Mouse (Mus musculus) forebrain, embryonic 15.5 days (tissue): Measurements from ENCODE around the gene Trank1. TPM values are rescaled to one million over a fixed set of nuclear protein-coding genes. Genes with fewer than 3 reads are reported as not detected.
A peak's percentile ranks its signal among the peaks of the same experiment; 100 is the strongest.

ENCODE experiments used
- ATAC-seq: fragments of 200-750 bp; cut with Nextera tagmentation; replicated peaks from 2 replicates; pipeline ENCODE4 v1.8.0; 2017; ENCODE audit warnings: mild to moderate bottlenecking, moderate TSS enrichment, moderate library complexity
- H3K27ac ChIP-seq: fragments of 300-500 bp; sonication (generic); replicated peaks from 2 replicates; pipeline ENCODE4 v1.5.1; 2015; ENCODE audit warnings: mild to moderate bottlenecking, inconsistent platforms
- H3K27me3 ChIP-seq: fragments of 300-500 bp; sonication (generic); 2 replicates; pipeline ENCODE4 v1.6.1; 2015; ENCODE audit warnings: inconsistent platforms
- H3K36me3 ChIP-seq: fragments of 300-500 bp; sonication (generic); 2 replicates; pipeline ENCODE4 v1.6.1; 2015; ENCODE audit warnings: mild to moderate bottlenecking, inconsistent platforms
- H3K4me1 ChIP-seq: fragments of 300-500 bp; sonication (generic); 2 replicates; pipeline ENCODE4 v1.6.1; 2015; ENCODE audit warnings: inconsistent platforms
- H3K4me2 ChIP-seq: fragments of 300-500 bp; sonication (generic); replicated peaks from 2 replicates; pipeline ENCODE4 v1.6.1; 2015; ENCODE audit warnings: mild to moderate bottlenecking, inconsistent platforms
- H3K4me3 ChIP-seq: fragments of 300-500 bp; sonication (generic); 2 replicates; pipeline ENCODE4 v1.5.1; 2015; ENCODE audit warnings: mild to moderate bottlenecking, inconsistent platforms
- H3K9ac ChIP-seq: fragments of 300-500 bp; sonication (generic); replicated peaks from 2 replicates; pipeline ENCODE4 v1.6.1; 2015; ENCODE audit warnings: mild to moderate bottlenecking, inconsistent platforms
- H3K9me3 ChIP-seq: fragments of 300-500 bp; sonication (generic); 2 replicates; pipeline ENCODE4 v1.6.1; 2016; ENCODE audit warnings: inconsistent platforms
- WGBS: fragments of 180-500 bp; shearing (Covaris S2); methylation state at CpG from one replicate; pipeline ENCODE4 v1.1.7; 2015; ENCODE audit warnings: mixed read lengths; 5-methylcytosine and 5-hydroxymethylcytosine counted together
- polyA plus RNA-seq: library from polyadenylated mRNA; unstranded; fragments of >200 nt; fragmentation: Nextera tagmentation; extraction: Ambion mirVana; gene quantifications from 2 replicates; pipeline ENCODE4 v1.2.1, GENCODE M21; 2015

Gene Trank1
- polyA plus RNA-seq, 1 experiment from 2014 or later = 7.8 TPM

DNA sequence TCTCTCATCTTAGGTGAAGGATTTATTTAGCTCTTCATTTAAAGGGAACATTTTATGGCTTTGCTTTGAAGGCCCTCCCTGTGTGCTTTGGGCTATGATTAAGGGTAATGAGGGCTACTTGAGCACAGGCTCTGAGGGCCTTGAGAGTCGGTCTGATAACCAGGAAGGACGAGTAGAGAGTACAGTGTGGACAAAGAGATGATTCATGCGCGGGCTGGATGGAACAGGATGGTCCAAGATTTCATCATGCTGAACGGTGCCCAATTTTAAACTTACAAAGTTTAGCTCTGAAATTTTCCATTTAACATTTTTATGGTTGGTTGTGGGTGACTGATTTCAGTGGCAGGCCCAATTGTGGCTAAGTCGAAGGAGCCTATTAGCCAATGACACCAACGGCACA, 5.4 kb upstream of the Trank1 start:
- Histone ChIP-seq H3K4me2 (no peak overlapping the region), H3K27ac (no peak overlapping the region), H3K9me3 (0 out of 2 replicates have a peak, but pooled peaks cover 2% of the 10 kb centered on the region), H3K9ac (no peak overlapping the region), H3K4me3 (no peak overlapping the region), H3K4me1 (no peaks in the 10 kb centered on the region), H3K27me3 (peaks cover 18% of the 10 kb centered on the region), H3K36me3 (no peaks in the 10 kb centered on the region)
- 91% methylated on average over 7 of the region's 7 CpGs for whole genome bisulfite sequencing
- no peak for ATAC-seq

DNA sequence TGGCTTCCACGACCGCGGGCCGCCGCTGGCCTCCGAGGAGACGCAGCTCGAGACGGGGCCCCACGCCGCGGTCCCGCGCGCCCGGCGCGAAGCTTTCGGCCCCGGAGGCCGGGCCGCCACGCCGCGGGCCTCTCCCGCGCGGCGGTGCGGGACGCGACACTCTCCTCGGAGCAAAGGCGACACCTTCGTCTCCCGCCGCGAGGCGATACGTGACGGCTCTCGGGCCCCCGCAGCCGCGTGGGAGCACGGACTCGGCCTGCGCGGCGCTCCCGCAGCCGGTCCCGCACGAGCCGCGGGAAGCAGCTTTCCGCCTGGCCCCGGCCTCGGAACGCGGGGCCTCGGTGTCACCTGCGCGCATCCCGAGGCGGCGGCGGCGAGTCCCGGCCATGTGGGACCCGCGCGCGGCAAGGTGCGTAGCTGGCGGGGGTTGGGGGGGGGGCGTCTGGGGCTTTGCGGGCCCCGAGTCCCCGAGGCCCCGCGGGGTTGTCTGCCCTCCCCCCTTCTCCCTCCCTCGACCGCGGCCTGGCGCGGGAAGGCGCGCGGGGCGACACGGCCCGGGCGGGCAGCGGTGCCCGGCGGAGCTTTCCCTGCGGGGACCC, 403 bp downstream of the Trank1 start:
- Histone ChIP-seq H3K4me1 (peaks cover 21% of the 10 kb centered on the region), H3K4me3 (peak overlapping the region; percentile 47), H3K4me2 (peak overlapping the region; percentile 84), H3K36me3 (no peaks in the 10 kb centered on the region), H3K27ac (no peak overlapping the region), H3K9me3 (0 out of 2 replicates have a peak, but pooled peaks cover 2% of the 10 kb centered on the region), H3K9ac (peak overlapping the region; percentile 47), H3K27me3 (peaks cover 44% of the 10 kb centered on the region)
- 3% methylated on average over 80 of the region's 98 CpGs for WGBS
- peak; percentile 56 for ATAC-seq

DNA sequence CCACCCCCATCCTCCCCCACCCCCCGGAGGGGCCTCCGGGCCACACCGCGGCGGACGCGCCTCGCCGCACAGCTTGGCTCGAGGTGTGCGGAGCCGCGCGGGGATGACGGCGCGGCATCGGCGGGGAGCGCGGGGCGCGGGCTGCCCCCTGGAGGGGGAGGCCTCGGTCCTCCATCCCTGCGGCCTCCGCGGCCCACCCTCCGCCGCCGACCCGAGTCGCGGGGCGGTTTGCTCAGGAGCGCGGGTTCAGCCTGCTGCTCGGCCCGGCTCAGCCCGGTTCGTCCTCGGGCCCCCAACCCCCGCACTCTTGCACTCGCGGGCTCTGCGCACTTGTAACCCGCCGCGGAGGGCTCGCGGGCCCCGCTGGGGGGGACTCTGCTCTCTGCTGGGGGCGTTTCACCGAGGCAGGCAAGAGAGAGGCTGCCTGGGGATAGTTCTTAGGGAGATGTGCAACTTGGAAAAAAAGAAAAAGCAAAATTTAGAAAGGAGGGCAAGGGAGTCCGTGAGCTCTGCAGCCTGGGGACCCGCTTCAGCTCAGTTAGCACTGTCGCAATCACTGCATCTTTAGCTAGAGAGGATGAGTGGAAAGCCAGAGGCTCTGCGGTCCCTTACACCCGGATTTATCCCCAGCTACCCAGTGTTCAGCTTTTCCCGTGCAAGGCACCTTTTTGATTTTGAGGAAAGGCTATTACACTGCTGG, 1.1 kb downstream of the Trank1 start:
- H3K9ac ChIP-seq = peak overlapping the region; percentile 47
- H3K4me2 ChIP-seq = peak overlapping the region; percentile 84
- H3K4me3 ChIP-seq = peak overlapping the region; percentile 47
- peaks cover 44% of the 10 kb centered on the region for H3K27me3 ChIP-seq
- 2% methylated on average over 53 of the region's 59 CpGs for WGBS
- H3K9me3 ChIP-seq = 0 out of 2 replicates have a peak, but pooled peaks cover 2% of the 10 kb centered on the region
- no peak overlapping the region for H3K27ac ChIP-seq
- H3K4me1 ChIP-seq = peaks cover 21% of the 10 kb centered on the region
- peak; percentile 67 for ATAC-seq
- no peaks in the 10 kb centered on the region for H3K36me3 ChIP-seq

DNA sequence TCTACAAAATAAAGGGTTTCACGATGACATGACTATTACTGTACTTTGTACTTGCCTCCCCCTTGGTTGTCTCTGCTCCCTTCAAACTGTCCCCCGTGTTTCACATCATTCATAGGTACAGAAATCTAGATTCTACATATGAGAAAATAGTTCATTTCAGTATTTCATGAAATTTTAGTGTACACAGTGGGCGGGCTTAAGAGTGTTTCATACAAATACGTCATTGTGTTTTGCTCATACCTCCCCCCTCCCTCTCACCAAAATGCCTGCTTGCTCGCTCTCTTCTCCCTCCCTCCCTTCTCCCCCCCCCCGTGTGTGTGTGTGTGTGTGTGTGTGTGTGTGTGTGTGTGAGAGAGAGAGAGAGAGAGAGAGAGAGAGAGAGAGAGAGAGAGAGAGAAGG, 1.8 kb downstream of the Trank1 start:
- H3K36me3 ChIP-seq = no peaks in the 10 kb centered on the region
- no peak overlapping the region for H3K9ac ChIP-seq
- H3K4me2 ChIP-seq = peak overlapping the region; percentile 84
- no peak for ATAC-seq
- peaks cover 21% of the 10 kb centered on the region for H3K4me1 ChIP-seq
- peaks cover 44% of the 10 kb centered on the region for H3K27me3 ChIP-seq
- 12% methylated on average over 5 of the region's 6 CpGs for WGBS
- H3K4me3 ChIP-seq = peak overlapping the region; percentile 47
- H3K27ac ChIP-seq = no peak overlapping the region
- H3K9me3 ChIP-seq = 0 out of 2 replicates have a peak, but pooled peaks cover 2% of the 10 kb centered on the region

DNA sequence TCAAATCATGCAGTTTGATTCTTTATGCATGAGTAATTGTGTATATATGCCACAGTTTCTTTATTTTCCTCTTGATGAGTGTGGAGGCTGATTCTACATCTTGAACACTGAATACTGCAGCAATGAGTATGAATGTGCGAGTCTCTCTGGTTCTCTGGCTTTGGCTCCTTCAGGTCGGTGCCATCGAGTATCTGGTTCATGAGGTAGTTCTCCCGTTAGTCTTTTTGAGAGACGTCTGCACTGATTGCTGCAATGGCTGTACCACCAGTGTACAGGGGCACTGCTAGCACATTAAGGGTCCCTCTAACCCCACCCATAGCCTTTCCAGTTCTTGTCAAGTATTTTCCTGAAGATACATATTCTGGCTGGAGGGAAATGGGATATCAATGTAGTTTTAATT, 2.3 kb downstream of the Trank1 start:
- Histone ChIP-seq H3K9me3 (0 out of 2 replicates have a peak, but pooled peaks cover 2% of the 10 kb centered on the region), H3K4me1 (peaks cover 21% of the 10 kb centered on the region), H3K4me2 (no peak overlapping the region), H3K27me3 (peaks cover 44% of the 10 kb centered on the region), H3K4me3 (no peak overlapping the region), H3K9ac (no peak overlapping the region), H3K27ac (no peak overlapping the region), H3K36me3 (no peaks in the 10 kb centered on the region)
- no peak for ATAC-seq
- 23% methylated on average over 5 of the region's 5 CpGs for WGBS

DNA sequence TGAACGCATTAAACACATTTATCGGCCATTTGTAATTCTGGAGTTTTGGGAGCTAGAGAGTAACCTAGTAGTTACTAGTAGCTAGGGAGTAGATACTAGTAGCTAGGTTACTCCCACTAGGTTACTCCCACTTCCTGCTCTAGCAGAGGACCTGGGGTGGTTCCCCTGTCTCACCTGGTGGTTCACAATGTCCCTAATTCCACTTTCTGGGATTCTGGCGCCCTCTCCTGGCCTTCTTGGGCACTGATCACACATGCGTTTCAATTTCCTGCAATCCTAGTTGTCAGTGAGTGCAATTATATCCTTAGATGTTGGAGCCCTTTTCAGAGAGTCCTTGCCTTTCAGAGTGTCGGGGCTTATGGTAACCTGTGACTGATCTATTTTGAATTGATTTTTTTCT, 2.7 kb downstream of the Trank1 start:
- Histone ChIP-seq H3K27me3 (peaks cover 43% of the 10 kb centered on the region), H3K4me3 (no peak overlapping the region), H3K9me3 (0 out of 2 replicates have a peak, but pooled peaks cover 2% of the 10 kb centered on the region), H3K4me2 (no peak overlapping the region), H3K36me3 (no peaks in the 10 kb centered on the region), H3K27ac (no peak overlapping the region), H3K4me1 (peaks cover 21% of the 10 kb centered on the region), H3K9ac (no peak overlapping the region)
- no peak for ATAC-seq
- 33% methylated on average over 5 of the region's 5 CpGs for WGBS

DNA sequence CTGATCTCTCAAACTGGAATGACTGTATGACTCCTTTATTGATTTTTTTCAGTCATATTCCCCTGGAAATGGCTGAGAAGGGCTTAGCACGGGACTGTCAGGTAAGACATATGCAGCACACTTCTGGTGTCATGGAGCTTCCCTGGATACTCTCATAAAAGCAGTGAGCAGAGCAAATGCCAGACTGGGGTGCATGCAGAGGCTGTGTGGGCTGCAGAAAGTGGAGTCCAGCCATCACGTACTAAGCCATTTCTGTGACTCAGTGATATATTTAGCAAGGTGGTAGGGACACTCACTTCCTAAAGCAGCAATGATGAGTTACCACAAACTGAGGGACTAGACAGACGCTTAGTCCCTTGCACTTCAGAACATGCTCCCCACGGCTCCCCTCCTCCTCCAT, 9.4 kb downstream of the Trank1 start:
- H3K9ac ChIP-seq = no peak overlapping the region
- H3K27me3 ChIP-seq = no peaks in the 10 kb centered on the region
- no peak overlapping the region for H3K27ac ChIP-seq
- no peaks in the 10 kb centered on the region for H3K4me1 ChIP-seq
- no peaks in the 10 kb centered on the region for H3K9me3 ChIP-seq
- no peak for ATAC-seq
- H3K4me3 ChIP-seq = no peak overlapping the region
- no peak overlapping the region for H3K4me2 ChIP-seq
- WGBS = 90% methylated on average over 4 of the region's 4 CpGs
- no peaks in the 10 kb centered on the region for H3K36me3 ChIP-seq

DNA sequence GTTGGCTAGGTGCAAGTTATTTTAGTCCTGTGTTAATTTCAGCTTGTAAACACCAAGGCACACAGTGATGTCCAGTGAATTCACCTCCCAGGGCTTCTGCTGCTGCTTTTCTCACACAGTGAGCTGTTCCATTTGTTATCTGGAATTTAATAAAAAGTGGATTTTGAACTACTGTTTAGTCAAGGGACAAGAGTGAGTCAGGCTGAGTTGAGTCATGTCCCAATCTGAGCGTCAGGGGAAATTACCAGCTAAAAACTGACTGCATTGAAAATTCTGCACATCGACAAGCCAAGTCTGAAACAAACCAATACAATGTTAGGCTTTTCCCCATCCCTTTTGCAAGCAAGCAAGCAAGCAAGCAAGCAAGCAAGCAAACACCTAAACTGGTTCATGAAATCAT, 13.3 kb downstream of the Trank1 start:
- no peak overlapping the region for H3K4me2 ChIP-seq
- H3K9ac ChIP-seq = no peak overlapping the region
- H3K4me3 ChIP-seq = no peak overlapping the region
- no peak overlapping the region for H3K27ac ChIP-seq
- H3K9me3 ChIP-seq = no peaks in the 10 kb centered on the region
- 90% methylated on average over 2 of the region's 2 CpGs for WGBS
- no peaks in the 10 kb centered on the region for H3K4me1 ChIP-seq
- no peaks in the 10 kb centered on the region for H3K36me3 ChIP-seq
- ATAC-seq = no peak
- no peaks in the 10 kb centered on the region for H3K27me3 ChIP-seq

DNA sequence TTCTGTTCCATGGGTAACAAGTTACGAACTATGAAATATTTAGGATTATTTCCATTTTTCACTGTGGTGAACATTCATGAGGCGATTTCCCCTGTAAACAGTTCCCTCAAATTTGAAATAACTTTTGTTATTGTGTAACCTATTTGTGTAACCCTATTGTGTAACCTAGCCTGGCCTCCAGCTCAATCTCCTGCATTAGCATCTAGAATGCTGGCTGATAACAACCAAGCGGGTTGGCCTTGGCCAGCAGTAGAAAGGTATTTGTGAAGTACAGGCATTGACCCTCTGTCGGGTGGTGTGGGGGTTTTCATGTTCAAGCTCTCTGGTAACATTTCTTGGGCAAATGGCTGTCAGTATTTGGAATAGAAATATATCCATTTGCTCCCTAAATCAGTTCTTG, 18.3 kb downstream of the Trank1 start:
- WGBS = 87% methylated on average over 4 of the region's 4 CpGs
- ATAC-seq = no peak

DNA sequence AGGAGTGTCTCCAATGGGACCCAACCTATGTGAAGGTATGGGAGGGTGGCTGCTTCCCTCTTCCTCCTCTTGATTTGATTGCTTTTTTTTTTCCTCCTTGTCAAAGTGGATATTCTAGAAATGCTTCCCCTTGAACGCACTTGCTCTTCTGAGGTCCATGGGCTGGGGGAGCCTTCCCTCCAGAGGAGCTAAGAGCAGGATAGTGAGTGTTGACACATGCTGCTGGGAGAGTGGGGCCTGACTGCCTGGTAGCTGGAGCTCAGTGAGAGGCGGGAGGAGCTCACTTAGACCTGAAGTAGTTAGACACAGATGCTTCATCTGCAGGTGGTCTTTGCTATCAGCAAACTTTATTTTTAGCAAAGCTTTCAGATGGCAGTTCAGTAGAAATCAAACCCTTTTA, 22.3 kb downstream of the Trank1 start:
- Histone ChIP-seq H3K4me3 (no peak overlapping the region), H3K4me1 (no peaks in the 10 kb centered on the region), H3K9me3 (no peaks in the 10 kb centered on the region), H3K27ac (no peak overlapping the region), H3K27me3 (no peaks in the 10 kb centered on the region), H3K36me3 (no peaks in the 10 kb centered on the region), H3K9ac (no peak overlapping the region), H3K4me2 (no peak overlapping the region)
- ATAC-seq = no peak
- 60% methylated on average over 2 of the region's 2 CpGs for WGBS

More for the DNA sequence above, 18.3 kb downstream of the Trank1 start:
- no peak overlapping the region for H3K27ac ChIP-seq
- no peak overlapping the region for H3K4me2 ChIP-seq
- H3K36me3 ChIP-seq = no peaks in the 10 kb centered on the region
- no peaks in the 10 kb centered on the region for H3K9me3 ChIP-seq
- H3K4me1 ChIP-seq = no peaks in the 10 kb centered on the region
- H3K9ac ChIP-seq = no peak overlapping the region
- no peak overlapping the region for H3K4me3 ChIP-seq
- H3K27me3 ChIP-seq = no peaks in the 10 kb centered on the region

DNA sequence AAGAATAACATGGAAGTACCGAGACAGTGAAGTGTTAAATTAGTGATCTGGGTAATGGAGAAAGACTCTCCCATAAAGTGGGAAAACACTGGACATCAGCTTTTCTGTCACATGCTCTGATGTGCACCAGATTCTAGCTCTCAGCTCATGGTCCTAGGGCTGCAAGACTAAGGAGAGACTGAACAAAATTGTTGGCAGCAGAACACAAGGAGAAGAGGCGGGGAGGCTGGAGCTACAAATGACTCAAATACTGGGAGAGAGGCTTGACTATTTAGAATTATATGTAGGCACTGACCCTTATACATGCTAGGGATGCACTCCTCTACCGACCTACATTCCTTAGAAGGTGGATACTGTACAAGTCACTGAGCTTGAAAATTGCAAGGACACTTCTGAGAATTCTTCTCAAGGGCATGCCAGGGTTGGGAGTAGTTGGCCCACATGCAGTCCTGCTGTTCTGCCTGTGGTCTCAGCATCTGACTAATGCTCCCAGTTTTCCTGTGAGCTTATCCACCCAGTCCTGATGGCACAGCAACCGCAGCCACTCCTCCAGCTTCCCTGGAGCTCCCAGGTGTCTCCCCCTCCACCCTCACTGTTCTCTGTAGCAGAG, 23.1 kb downstream of the Trank1 start:
- Histone ChIP-seq H3K27me3 (no peaks in the 10 kb centered on the region), H3K4me2 (no peak overlapping the region), H3K9ac (no peak overlapping the region), H3K27ac (no peak overlapping the region), H3K4me3 (no peak overlapping the region), H3K4me1 (no peaks in the 10 kb centered on the region), H3K9me3 (no peaks in the 10 kb centered on the region), H3K36me3 (no peaks in the 10 kb centered on the region)
- ATAC-seq = no peak
- 71% methylated on average over 4 of the region's 4 CpGs for WGBS

DNA sequence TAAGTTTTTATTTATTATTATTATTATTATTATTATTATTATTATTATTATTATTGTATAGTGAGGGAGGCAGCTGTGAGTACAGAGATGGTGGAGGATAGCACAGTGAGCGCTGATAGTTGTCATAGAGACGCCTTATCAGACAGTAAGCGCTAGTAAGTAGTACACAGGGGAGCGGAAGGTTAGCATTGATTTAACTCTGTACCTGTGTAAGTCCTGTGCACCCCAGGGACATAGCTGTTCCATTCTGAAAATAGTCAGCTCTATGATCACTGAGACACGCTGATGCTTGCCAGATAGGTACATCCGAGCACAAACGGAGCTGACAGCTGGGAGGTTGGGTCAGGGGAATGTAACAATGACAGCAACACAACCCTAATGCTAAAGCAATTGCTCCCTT, 39.7 kb downstream of the Trank1 start:
- Histone ChIP-seq H3K36me3 (no peaks in the 10 kb centered on the region), H3K9ac (no peak overlapping the region), H3K27me3 (no peaks in the 10 kb centered on the region), H3K4me1 (0 out of 2 replicates have a peak, but pooled peaks cover 3% of the 10 kb centered on the region), H3K4me2 (peak overlapping the region; percentile 12; the same call in 1 of the 2 replicates), H3K27ac (peak overlapping the region; percentile 66; the same call in 1 of the 2 replicates), H3K4me3 (no peak overlapping the region), H3K9me3 (no peaks in the 10 kb centered on the region)
- peak; percentile 60; the same call in 1 of the 2 replicates for ATAC-seq
- WGBS = 64% methylated on average over 7 of the region's 7 CpGs
